Mouse (Mus musculus): ENCODE data around the gene Morn3.

DNA sequence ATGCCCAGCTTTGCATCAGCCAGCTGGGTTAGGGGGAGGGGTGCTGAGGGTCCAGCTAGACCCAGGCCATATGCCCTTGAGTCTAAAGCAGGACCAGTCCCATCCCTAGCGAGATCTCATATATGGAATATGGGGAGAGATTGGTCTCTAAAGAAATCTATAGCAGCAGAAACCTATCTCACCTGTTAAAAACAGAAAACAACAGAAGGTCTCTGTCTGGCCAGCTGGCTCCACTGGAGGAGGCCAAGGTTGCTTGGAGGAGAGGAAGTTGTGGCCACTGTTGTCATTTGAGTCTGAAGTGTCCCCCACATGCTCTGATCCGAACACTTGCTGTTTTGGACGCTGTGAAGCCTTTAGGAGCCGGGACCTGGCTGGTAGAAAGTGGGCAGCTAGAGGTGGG is 42.0 kb upstream of the Morn3 start:
- no peak for TF ChIP-seq TAL1 (IDR thresholded peaks at IDR 0.05; ENCODE audit: low read length)
- no peak for TF ChIP-seq GATA1 (IDR thresholded peaks at IDR 0.05; ENCODE audit: low read length)

Measured in erythroblast, embryonic 14.5 days (primary cell).